Mouse (Mus musculus) mouse trophoblast stem cell (cell line): Measurements from ENCODE around the gene Rap1gap2.

Experiments
- in situ Hi-C, 2 experiments: fragments of 300-500 bp; cut with MseI, MboI; formaldehyde crosslinking; loops; 2 replicates in 1 of 2; 3 replicates in 1 of 2; pipeline ENCODE4 v1.15.1; 2025

Gene Rap1gap2

DNA sequence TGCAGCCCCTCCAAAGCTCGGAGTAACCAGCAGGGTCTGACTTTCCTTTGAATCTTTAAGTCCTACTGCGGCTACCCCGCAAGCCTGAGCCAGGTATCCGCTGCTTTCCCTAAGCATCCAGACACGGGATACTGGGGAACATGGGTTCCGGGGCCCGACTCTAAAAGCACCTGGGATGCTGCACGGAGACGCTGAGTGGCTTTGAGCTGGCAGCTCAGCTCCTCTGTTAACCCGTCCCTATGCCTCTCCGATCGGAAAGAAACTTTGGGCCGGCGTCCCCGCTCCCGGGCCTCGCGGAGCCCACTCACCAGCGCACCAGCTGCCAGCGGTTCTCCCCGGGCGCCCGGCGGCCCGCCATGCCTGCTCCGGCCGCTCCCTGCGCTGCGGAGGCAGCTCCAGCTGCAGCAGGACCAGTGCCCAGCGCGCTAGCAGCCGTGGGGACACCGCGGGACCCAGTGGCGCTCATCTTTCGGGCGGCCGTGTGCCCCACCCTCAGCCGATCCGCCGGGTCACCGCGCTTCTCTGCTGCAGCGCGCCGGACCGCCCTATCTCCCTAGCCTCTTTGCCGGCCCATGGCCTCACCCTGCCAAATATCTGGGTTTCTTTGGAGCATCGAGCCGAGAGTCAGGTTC, at the start of gene Rap1gap2:
TSS of gene Rap1gap2 (minus strand) at position 371 of the 632 bp plus-strand sequence.
- in situ Hi-C loops: no loop called here

DNA sequence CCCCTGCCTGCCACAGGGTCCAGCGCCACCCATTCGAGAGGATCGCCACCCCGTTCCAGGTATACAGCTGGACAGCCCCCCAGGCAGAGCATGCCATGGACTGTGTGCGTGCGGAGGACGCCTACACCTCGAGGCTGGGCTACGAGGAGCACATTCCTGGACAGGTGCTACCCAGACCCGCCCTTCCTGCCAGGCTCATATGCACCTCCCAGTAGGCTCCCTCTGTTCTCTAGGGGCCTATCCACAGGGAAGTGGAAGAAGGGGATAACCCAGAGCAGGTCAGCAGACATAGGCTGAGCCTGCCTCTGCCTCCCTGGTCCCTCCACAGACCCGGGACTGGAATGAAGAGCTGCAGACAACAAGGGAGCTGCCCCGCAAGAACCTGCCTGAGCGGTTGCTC, 49.6 kb upstream of the Rap1gap2 start:
- in situ Hi-C loops: no loop called here

DNA sequence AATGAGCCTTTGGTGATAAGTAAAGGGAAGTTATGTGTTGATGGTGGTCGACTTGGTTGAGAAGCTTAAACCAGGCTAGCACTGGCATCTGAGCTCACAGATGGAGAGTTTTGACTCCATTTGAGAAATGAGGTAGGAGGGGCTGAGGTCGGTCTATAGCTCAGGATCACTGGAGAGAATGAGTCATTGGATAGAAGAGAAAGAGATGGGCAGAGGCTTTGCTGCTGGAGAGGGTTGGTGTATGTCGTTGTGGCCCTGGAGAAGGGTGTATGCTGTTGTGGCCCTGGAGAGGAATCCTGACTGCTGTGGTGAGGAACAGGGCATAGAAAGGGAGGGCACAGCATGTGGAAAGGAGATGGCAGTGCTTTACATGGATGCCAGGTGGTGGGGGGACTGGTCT, 45.2 kb upstream of the Rap1gap2 start:
- in situ Hi-C loops: no loop called here

DNA sequence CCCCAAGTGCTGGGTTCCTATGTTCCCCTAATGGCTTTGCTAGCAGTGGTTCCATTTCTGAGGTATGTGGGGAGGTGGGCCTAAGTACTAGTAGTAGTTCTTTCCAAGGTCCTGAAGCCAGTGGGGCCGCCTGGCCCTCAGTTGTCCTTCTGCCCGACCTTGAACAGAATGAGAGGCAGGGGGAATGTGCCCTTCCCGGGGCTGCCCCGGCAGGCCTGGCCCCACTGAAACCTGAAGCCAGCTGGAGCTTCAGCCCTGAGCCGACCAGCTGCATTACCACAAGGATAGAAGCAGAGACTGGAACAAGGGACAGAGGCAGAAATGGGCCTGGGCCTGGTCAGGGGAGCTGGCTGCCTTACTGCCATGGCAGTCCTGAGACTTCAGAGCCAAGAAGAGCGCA, 42.7 kb upstream of the Rap1gap2 start:
- in situ Hi-C loops: no loop called here

DNA sequence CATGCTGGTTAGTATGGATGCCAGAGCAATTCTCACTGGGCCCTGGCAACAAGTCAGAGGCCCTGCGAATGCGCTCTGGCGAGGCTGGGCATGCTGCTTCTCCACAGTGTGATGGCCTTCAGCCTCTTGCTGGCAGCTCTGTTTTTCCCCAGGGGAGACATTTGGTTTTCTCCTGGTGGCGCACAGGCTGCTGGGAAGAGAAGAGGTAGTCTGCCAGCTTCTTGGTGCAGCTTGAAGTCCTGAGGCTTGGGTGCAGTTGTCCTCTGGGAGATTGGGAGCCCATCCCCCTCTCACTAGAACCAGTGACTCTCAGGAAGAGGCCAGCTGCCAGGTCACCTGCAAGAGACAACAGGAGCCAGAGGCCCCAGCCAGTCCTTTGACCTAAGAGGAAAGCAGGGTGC, 42.1 kb upstream of the Rap1gap2 start:
- in situ Hi-C loops: no loop called here

DNA sequence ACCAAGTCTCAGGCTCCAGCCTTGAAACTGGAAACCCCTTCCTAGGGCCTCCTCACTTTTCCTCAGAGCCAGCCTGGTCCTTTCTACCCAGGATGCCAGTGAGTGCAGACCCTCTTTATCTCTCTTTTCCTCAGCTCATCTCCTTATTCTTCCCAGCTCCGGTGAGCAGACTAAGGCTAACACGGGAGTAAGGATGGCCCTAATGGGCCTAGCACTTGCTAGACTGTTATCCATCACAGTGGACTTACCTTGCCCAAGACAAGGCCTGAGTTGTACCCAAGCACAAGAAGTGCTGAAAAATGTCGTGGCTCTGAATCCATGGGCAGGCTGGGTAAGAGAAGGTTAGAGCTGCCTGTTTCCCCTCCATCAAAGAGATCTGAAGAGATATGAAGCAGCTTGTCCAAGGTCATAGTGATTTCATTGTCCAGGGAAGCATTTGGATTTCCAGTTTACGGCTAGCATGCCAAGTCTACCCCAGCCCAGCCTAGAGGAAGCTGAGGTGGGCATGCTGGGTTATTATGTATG, 39.9 kb upstream of the Rap1gap2 start:
- in situ Hi-C loops: no loop called here

DNA sequence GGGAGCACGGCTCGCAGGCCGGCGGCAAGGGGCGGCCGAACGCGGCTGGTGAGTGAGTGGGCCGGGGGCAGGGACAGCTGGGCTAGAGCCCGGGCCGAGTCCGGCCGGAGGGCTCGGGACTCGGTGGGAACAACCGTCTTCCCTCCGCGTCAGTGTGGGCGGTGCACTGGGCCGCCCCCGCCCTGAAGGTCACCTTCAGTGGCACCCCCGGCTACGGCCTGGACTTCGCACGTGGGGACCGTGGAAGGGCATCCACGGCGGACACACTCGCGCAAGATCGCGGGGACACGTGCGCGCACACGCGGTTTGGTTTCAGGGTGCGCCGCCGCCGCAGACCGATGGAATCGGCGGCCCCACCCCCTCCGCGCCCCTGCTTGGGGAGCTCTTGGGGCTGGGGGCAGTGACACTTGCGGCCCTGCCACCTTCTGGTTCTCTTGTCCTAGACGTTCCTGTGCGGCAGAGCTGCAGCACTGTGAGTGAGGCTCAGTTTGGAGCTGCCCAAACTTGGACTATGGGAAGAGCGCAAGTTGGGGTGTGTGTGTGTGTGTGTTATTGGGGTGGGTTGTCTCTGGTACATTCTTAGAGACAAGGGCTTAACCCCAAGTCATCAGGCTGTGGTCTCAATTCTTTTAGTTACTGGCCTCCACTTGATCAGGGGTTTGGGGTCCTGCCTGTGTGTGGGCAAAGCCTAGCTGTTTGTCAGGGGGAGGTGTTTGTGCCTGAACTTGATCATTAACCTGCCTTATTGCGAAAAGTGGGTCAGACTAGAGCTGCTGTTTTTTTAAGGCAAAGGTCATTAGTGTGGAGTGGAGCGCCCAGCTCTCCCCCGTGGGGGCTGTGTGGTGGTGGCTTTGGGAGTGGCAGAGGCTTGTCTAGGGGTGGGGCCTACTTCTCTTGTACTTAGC, 39.2 kb upstream of the Rap1gap2 start:
- in situ Hi-C loops: no loop called here

DNA sequence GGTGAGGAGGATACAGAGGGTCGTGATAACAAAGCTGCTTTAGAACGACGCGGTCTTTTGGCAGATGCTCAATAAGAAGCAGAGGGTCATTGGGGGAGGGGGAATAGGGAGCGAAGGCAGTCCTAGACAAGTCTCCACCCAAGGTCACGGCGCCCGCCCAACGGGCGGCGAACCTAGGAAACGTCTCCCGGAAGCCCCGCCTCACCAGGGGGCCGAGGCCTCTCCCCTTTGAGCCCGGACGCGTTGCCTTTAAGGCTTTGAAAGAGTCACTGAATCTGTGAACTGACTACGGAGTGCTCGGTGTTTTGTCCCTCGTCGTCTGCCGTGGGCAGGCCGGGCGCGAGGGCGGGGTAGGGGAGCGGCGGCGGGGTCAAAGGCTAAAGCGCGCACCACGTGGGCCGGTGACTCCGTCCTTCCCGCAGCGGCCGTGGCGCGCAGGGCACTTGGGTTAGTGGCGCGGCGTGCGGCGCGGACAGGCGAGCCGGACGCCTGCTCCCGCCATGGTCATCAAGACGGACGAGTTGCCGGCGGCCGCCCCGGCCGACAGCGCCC, 38.5 kb upstream of the Rap1gap2 start, which contains the start of gene Cluh:
TSS of gene Cluh (plus strand) at position 401 of the 552 bp plus-strand sequence.
- in situ Hi-C loops: no loop called here

DNA sequence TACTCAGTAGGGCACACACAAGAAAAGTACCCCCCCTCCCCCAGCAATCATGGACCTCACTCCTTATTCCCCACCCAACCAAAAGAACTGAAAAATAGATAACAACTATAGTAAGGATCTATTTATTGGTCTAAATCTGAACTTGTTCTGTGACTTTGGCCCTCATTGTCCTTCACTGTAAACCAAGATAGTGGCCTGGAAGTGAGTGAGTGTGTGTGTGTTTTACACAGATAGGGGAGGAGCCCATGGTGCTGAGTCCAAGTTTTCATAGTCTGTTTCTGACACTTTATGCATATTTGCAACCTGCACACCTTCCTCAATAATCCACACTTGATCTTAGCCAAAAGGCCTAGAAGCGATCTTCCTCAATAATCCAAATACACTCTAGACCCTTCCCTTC, 38.0 kb upstream of the Rap1gap2 start:
- in situ Hi-C loops: no loop called here

DNA sequence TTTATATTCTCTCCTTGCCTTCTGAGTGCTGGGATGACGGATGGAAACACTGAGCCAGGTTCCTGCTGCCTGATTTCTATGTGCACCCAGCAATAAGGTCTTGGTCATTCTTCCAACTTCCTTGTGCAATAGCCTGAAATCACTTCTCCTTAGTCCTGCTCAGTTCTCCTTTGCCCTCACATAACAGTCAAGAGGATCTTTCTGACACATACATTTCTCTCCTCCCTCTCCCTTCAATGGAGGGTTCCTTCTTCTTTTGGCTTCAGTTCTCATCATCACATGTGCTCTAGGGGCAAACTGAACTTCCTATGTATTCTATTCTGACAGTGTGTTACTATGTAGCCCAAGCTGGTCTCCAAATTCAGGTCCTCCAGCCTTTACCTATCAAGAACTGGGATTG, 37.3 kb upstream of the Rap1gap2 start:
- in situ Hi-C loops: no loop called here

DNA sequence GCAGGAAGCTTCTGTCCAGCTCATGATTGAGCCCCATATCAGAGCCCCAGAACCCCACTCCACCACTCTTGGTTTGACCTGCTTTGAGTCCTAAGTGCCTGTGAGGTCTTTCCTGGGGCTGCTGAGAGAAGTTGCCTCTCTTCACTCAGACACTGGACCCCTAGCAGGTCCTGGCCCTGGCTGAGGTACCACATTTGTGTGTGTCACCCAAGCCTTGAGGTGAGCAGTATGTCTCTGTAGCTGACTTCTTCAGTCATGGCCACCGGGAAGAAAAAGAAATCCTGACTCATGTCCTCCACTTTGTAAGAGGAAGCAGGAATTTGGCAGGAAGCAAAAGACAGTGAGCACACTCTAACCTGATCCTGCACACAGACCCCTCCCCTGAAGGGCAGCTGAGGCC, 28.9 kb upstream of the Rap1gap2 start:
- in situ Hi-C loops: no loop called here

DNA sequence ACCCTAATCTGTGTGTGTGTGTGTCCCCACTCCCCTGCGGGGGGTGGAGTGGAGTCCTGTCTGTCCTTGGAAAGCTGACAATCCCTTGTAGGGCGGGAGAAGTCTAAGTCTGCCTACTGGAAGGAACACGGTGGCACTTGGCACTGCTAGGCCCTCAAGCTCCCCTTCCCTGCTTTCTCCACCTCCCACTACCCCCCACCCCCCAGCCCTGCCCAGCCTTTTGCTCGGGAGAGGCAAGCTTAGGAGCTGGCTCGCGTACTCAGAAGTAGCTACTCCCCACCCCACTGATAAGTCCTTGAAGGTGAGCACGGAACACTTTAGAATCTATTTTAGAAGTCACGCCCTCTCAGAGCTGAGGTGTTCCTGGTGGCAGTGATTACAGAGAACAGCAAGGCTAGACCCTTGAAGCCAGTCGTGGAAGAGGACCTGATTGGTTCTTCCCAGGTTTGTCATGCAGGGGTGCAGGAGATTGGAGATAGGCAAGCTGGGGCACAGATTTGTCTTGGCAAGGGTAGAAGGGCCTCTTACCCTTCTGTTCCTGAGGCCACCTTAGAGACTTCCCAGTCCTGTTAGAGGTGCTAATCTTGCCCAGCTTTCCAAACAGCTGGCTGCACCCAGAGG, 28.2 kb upstream of the Rap1gap2 start:
- in situ Hi-C loops: no loop called here

DNA sequence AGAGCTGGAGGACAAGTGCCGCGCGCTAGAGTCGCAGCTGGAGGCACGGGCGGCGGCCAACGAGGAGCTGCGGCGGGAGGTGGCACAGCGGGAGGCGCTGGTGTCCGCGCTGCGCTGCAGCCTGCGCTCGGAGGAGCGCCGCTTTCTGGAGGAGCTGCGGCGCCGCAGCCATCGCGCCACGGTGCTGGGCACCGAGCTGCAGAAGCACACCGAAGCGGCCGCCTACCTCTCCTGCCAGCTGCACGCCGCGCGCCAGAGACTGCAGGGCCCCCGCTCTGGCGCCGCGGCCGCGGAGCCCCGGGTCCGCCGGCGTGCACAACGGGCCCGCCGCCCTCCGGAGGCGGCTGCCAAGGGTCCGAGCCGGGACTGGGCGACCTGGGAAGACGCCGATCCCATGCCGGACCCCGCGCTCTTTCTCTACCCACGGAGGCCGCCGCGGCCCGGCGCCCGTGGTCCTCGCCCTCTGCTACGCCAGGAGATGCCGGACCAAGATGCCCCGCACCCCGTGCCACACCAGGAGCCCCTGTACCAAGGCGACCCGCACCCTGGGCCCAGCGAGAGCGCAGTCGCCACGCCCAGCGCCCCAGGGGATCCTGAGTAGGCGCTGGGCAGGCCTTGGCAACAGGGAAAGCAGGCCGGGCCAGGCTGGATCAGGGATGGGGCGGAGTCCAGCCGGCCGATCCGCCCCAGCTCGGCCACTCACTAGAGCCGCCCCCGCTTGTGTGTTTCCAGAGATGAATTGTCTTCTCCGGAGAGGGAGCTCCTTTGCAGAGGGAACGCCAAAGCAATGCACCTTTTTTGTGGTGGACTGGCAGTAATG, 27.5 kb upstream of the Rap1gap2 start:
- in situ Hi-C loops: no loop called here

DNA sequence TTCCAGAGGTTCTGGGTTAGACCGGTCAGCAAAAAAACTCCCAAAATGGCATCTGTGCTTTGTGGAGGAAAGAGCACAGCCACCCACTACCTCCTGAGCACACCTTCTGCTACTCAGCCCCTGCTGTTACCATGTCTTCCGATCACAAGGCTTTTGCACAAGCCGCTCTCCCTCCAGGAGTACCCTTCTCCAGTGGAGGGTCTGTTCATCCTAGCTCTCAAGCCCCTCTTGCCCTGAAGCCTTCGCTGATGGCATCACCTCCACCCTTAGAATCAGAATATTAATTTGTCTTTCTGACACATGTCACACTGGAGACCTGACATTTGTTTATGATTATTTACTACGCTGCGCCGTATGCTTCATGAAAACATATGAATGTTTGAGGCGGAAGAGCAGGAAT, 26.8 kb upstream of the Rap1gap2 start:
- in situ Hi-C loops: no loop called here

DNA sequence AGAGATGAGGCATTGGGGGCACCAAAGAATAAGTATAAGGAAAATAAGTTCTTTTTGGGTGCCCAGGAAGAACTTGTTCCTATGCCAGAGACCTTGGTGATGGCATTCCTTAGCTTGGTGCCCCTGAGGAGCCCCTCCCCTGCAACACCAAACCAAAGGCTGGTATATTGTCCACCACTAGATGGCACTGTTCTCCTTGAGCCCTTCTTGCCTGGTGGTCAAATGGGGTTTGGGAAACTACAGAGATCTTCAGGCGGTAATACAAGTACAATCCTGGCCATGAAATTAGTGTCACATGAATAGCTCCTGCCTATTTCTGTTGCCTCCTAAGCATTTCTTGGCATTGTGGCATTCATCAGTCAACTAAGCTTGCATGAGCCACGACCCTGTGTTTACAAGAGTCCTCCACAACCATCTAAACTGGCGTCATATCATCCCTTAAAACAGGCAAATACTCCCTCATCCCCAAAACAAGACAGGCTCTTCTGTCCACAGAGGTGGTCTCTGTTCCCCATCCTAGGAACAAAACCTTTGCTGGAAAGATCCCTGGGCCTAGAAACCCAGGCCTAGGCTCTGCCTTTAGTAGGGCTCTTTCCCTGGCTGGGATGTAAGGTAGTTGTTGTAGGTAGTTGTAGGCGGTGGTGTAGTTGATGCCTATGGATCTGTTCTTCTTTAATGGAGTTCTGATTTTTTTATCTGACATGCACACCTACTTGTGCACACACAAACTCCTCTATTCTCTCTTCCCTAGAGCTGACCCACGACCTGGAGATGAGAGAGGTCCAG, 24.0 kb upstream of the Rap1gap2 start:
- in situ Hi-C loops: no loop called here

DNA sequence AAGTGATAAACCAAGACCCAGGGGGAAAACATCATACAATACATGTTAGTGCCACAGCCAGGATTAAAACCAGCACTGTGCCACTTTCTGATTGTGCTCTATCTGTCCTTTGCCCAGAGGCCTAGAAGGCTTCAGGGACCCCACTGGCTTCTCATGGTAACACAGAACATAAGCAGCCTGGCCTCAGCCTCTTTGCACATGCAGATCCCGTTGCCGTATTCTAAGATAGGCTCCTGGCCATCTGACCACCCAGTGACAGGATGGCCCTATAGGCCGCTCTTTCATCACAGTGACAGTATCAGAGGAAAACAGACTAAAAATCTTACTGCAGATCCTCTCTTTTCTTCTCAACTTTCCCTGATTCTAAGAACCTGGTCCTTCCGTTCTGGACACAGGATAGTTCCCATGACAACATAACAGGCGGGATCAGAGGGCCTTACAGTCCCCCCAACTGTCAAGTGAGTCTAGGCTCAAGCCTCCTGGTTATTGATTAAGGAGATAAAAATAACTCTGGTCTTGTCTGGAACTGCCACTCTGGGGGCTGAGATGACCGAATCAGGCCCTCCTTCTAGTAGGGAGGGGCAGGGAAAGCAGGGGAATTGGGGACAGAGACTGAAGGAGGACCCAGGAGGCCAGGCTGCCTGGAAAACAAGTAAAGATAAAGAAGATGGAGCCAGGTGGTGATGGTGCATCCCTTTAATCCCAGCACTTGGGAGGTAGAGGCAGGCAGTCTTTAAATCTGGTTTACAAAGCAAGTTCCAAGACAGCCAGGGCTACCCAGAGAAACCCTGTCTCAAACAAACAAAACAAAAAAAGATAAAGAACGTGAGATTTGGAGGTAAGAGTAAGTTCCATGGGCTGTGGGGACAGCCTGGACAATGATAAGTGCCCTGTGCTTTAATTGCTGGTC, 21.4 kb upstream of the Rap1gap2 start:
- in situ Hi-C loops: no loop called here

DNA sequence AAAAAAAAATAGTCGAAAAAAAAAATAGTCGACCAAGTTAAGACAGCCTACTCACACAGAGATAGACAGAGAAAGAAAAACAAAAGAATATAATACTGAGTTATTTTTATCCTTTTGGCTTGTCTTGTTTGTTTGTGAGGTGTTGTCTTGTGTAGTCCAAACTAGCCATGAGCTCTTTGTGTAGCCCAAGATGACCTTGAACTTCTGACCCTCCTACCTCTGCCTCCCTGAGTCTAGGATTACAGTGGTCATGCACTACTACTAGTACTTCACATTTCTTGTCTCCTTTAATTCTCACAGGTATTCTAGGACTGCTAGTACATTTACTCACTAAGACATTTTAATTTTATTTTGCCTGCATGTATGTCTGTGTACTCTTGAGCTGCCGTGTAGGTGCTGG, 16.8 kb upstream of the Rap1gap2 start:
- in situ Hi-C loops: no loop called here

DNA sequence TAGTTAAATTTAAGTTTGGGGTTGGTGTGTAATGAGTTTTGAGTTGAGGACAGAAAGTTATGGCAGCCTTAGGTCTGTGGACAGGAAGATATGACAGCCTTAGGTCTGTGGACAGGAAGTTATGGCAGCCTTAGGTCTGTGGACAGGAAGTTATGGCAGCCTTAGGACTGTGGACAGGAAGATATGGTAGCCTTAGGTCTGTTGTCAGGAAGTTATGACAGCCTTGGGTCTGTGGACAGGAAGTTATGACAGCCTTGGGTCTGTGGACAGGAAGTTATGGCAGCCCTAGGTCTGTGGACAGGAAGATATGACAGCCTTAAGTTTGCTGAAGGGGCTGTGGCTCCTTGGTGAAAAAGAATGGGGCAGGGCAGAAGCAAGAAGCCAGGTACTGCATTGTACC, 14.6 kb upstream of the Rap1gap2 start:
- in situ Hi-C loops: no loop called here

DNA sequence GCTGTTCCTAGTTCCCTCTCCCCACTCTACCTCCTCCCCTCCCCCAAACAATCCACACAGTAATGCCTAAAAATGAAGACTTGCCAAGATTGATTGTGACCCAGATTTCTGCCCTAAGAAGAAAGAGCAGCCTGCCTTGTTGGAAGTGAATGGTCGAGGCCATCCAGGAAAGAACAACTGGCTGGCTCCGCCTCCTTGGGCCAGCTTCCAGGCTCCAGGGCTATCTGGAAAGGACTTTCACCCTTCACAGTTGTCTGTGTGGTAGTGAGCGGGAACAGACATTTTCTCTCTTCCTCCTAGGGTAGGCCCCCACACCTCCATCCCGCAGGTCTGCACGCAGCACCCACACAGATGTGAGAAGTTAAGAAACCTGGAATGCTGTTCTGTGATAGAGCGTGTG, 13.0 kb upstream of the Rap1gap2 start:
- in situ Hi-C loops: no loop called here
